Mouse (Mus musculus): ENCODE results near the gene Gm20388.

DNA sequence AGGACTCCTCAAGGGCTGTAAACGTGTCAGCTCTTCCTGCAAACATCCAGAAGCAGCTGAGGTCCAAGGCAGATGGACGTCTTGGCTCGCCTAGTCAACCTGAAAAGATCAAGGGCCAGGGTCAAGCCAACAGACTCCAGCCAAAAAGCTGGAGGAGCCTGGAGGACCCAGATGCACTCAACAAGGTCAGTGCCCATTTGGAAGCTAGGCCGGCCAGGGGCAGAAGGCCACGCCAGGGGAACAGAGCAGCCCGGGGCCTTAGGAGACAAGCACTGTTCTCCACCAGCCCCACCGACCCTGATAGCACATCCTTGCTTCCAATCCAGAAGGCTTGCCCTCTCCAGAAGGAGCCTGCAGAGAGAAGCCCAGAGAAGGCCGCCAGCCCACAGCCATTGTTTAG lies 2354.9 kb downstream of the Gm20388 start:
- TF ChIP-seq CTCF (IDR thresholded peaks at IDR 0.05; ENCODE audit: borderline replicate concordance, extremely low read depth, insufficient read depth, insufficient read length) (no peak), POLR2A (IDR thresholded peaks at IDR 0.05; ENCODE audit: borderline replicate concordance, extremely low read depth, insufficient read depth, insufficient read length, poor library complexity, severe bottlenecking) (no peak)

All from brain, embryonic 14.5 days (tissue).